Mouse (Mus musculus) urinary bladder, postnatal 4 days (tissue): ENCODE data around the gene Yars.

Source experiments
- DNase-seq, 2 experiments: peaks; one replicate each; pipeline ENCODE4 v3.0.0; 2021 to 2022; ENCODE audit warnings: low spot score in 2 of 2

Yars gene

GRCm38 (mm10) chr4:129227985-129228381 lies 38.4 kb downstream of the Yars start:
- DNase-seq, result no peak

- no peak for DNase-seq
These were observed 41.4 kb downstream of the Yars start for GRCm38 (mm10) chr4:129230926-129231325.

GRCm38 (mm10) chr4:129231594-129232450 lies 42.3 kb downstream of the Yars start:
- peak; percentile 76 to 81 for DNase-seq

GRCm38 (mm10) chr4:129232561-129233360 lies 43.2 kb downstream of the Yars start:
- DNase-seq, result no peak

- DNase-seq, result no peak
These were observed 44.9 kb downstream of the Yars start for GRCm38 (mm10) chr4:129234488-129234887.

GRCm38 (mm10) chr4:129235147-129235546 lies 45.6 kb downstream of the Yars start:
- DNase-seq, result no peak

GRCm38 (mm10) chr4:129236236-129236813 lies 46.8 kb downstream of the Yars start:
- no peak for DNase-seq

- DNase-seq, result no peak
These were observed 48.4 kb downstream of the Yars start for GRCm38 (mm10) chr4:129237843-129238441.

- no peak for DNase-seq
These were observed 49.0 kb downstream of the Yars start for GRCm38 (mm10) chr4:129238579-129239016.

GRCm38 (mm10) chr4:129239075-129239474 lies 49.5 kb downstream of the Yars start:
- DNase-seq, result peak; percentile 77 to 79

GRCm38 (mm10) chr4:129241898-129242297 lies 52.3 kb downstream of the Yars start:
- no peak for DNase-seq

- DNase-seq, result no peak
These were observed 52.8 kb downstream of the Yars start for GRCm38 (mm10) chr4:129242327-129242726.

GRCm38 (mm10) chr4:129242761-129243160 lies 53.2 kb downstream of the Yars start:
- no peak for DNase-seq

GRCm38 (mm10) chr4:129244802-129245201 lies 55.2 kb downstream of the Yars start:
- DNase-seq, result no peak

- no peak for DNase-seq
These were observed 57.1 kb downstream of the Yars start for GRCm38 (mm10) chr4:129246360-129247301.

GRCm38 (mm10) chr4:129247381-129248242 lies 58.1 kb downstream of the Yars start:
- no peak for DNase-seq

- DNase-seq, result no peak
These were observed 58.7 kb downstream of the Yars start for GRCm38 (mm10) chr4:129248243-129248767.

GRCm38 (mm10) chr4:129249288-129249687 lies 59.7 kb downstream of the Yars start:
- DNase-seq, result no peak

- DNase-seq, result no peak
These were observed 61.4 kb downstream of the Yars start for GRCm38 (mm10) chr4:129250759-129251481.
